ENCODE assay signal across 9 mouse cellular contexts in genomic region chr13:110018941-110019743, GRCm38 (mm10).
DNase-seq lines count a peak whose midpoint lies in the region; ATAC-seq and TF ChIP-seq lines count a peak whose summit lies in the region.
"Had no signal": no experiment of that assay in that cellular context is flagged by ENCODE, and none has a peak within 500 bp of the region (broad histone marks: within the 10 kb centered on the region; RNA-seq: fewer than 3 reads in every experiment).

No protein-coding gene starts in this region.

- peak overlapping the region; percentile 19; the same call in 1 of the 2 replicates for H3K9ac ChIP-seq in lung, embryonic 15.5 days

- no peaks in the 10 kb centered on the region; the same call in 1 of the 2 replicates for H3K27me3 ChIP-seq in lung, embryonic 15.5 days
- H3K27me3 ChIP-seq: CH12.LX had no signal

- no peaks in the 10 kb centered on the region for H3K9me3 ChIP-seq in lung, embryonic 15.5 days

- ATAC-seq in inflammation-experienced regulatory T-cells, adult 6 months = peak; percentile 22
- ATAC-seq in lung, embryonic 15.5 days (ENCODE audit: borderline replicate concordance, extremely low read depth, low FRiP score, low TSS enrichment) = peak; percentile 55; the same call in 1 of the 2 replicates

- peaks cover 3% of the 10 kb centered on the region; the same call in 1 of the 2 replicates for H3K4me1 ChIP-seq in embryonic fibroblast, embryonic 13.5 days (ENCODE audit: control insufficient read depth, insufficient read depth, low read length)
- H3K4me1 ChIP-seq in lung, embryonic 15.5 days = peaks cover 15% of the 10 kb centered on the region

- H3K36me3 ChIP-seq in lung, embryonic 15.5 days = no peaks in the 10 kb centered on the region

- no peak for TF ChIP-seq CTCF in embryonic fibroblast, embryonic 13.5 days (IDR thresholded peaks at IDR 0.05; ENCODE audit: borderline replicate concordance, insufficient read depth, low read length)

- H3K4me3 ChIP-seq in embryonic fibroblast, embryonic 13.5 days (ENCODE audit: insufficient read depth, low read length) = peak overlapping the region; percentile 42
- H3K4me3 ChIP-seq in lung, embryonic 15.5 days = peak overlapping the region; percentile 37

- DNase-seq in gastrocnemius, adult 18-20 months (ENCODE audit: low spot score) = peak; percentile 33
- DNase-seq in gastrocnemius, postnatal 36 days = no peak
- DNase-seq in ZHBTc4 (ENCODE audit: low read depth, low spot score) = peak; percentile 97
- DNase-seq in retina, embryonic 14.5 days (ENCODE audit: low spot score) = peak; percentile 54
- no peak for DNase-seq in urinary bladder, postnatal 14 days (ENCODE audit: low spot score)

- WGBS in lung, embryonic 15.5 days = 3% methylated on average over 20 of the region's 20 CpGs

- intact Hi-C loops in gastrocnemius, postnatal 36 days (cut with DNase I) = loop anchor here (2.0 to 10.0 kb wide), 3 partner anchors 57 to 244 kb away; no protein-coding TSS in a partner anchor

- peak overlapping the region; percentile 89 for H3K4me2 ChIP-seq in lung, embryonic 15.5 days

- TF ChIP-seq POLR2A in embryonic fibroblast, embryonic 13.5 days (IDR thresholded peaks at IDR 0.05; ENCODE audit: low read depth, low read length) = no peak

- H3K27ac ChIP-seq in embryonic fibroblast, embryonic 13.5 days (ENCODE audit: insufficient read depth, low read length) = no peak overlapping the region
- H3K27ac ChIP-seq in lung, embryonic 15.5 days = no peak overlapping the region

Comparison
In these comparisons a context has a peak if more than half of its experiments do, and no peak if none do; other contexts are left out.
1. DNase-seq: peak in gastrocnemius, adult 18-20 months (single experiment), ZHBTc4 (single experiment) and retina, embryonic 14.5 days (single experiment); none in gastrocnemius, postnatal 36 days (0 of 2) and urinary bladder, postnatal 14 days (single experiment).